Mouse (Mus musculus) lung, postnatal 0 days (tissue): ENCODE measurements around the gene Gna14.

Experiments
- CTCF ChIP-seq: IDR thresholded peaks from 2 replicates; pipeline ENCODE4 v1.5.1; 2016; ENCODE audit warnings: antibody characterized with exemption, mild to moderate bottlenecking
- EP300 ChIP-seq: IDR thresholded peaks from 2 replicates; pipeline ENCODE4 v1.6.1; 2016; ENCODE audit warnings: antibody characterized with exemption, mild to moderate bottlenecking, control low read depth

- TF ChIP-seq EP300 (no peak), CTCF (no peak)
Observed at GRCm38 (mm10) chr19:16598653-16599297, 163.2 kb downstream of the Gna14 start.
